Mouse (Mus musculus) bone marrow, adult 2 months (tissue): ENCODE measurements around the gene Prkcb.

Experiments
- CTCF ChIP-seq: fragments of 200-500 bp; IDR thresholded peaks from 2 replicates; pipeline ENCODE4 v1.5.1; 2011; ENCODE audit warnings: low read length, control low read depth; ENCODE audit not compliant: control insufficient read depth, insufficient read depth
- POLR2A ChIP-seq: fragments of 200-500 bp; IDR thresholded peaks from 2 replicates; pipeline ENCODE4 v1.6.1; 2011; ENCODE audit warnings: low read depth, mild to moderate bottlenecking, control low read depth, low read length, borderline replicate concordance; ENCODE audit not compliant: control insufficient read depth

GRCm38 (mm10) chr7:122240413-122241119 lies 48.0 kb upstream of the Prkcb start:
- no peak for TF ChIP-seq CTCF
- no peak for TF ChIP-seq POLR2A
